In genomic region chr13:15850358-15850757, GRCm38 (mm10) we compare ENCODE assay signal across 17 mouse cellular contexts.
"Had no signal": no experiment of that assay in that cellular context is flagged by ENCODE, and none has a peak within 500 bp of the region (broad histone marks: within the 10 kb centered on the region; RNA-seq: fewer than 3 reads in every experiment).

No protein-coding gene starts in this region.

- ATAC-seq: intestine, embryonic 16.5 days; midbrain, embryonic 13.5 days; midbrain, embryonic 16.5 days had no signal

- H3K4me2 ChIP-seq: limb, embryonic 12.5 days; limb, embryonic 15.5 days; liver, embryonic 13.5 days; midbrain, embryonic 13.5 days; neural tube, embryonic 13.5 days had no signal

- H3K4me3 ChIP-seq: limb, embryonic 12.5 days; limb, embryonic 15.5 days; liver, embryonic 13.5 days; megakaryocyte, embryonic 14.5 days; midbrain, embryonic 10.5 days; midbrain, embryonic 13.5 days; myocyte; neural tube, embryonic 13.5 days had no signal

- H3K9me3 ChIP-seq: limb, embryonic 12.5 days; limb, embryonic 15.5 days; liver, embryonic 13.5 days; megakaryocyte, embryonic 14.5 days; midbrain, embryonic 10.5 days; midbrain, embryonic 13.5 days; neural tube, embryonic 13.5 days had no signal

- H3K9ac ChIP-seq: limb, embryonic 12.5 days; limb, embryonic 15.5 days; liver, embryonic 13.5 days; midbrain, embryonic 13.5 days; neural tube, embryonic 13.5 days had no signal

- H3K27ac ChIP-seq: limb, embryonic 15.5 days; liver, embryonic 13.5 days; midbrain, embryonic 10.5 days; midbrain, embryonic 13.5 days; neural tube, embryonic 13.5 days had no signal

- DNase-seq: kidney, adult 2 months; kidney, postnatal 10 days; kidney, postnatal 36 days; left cerebral cortex, postnatal 4 days; liver, embryonic 13.5 days; lung, adult 2 months; thymus, adult 18-20 months; thymus, postnatal 4 days had no signal

- H3K4me1 ChIP-seq: limb, embryonic 12.5 days; liver, embryonic 13.5 days; megakaryocyte, embryonic 14.5 days; midbrain, embryonic 13.5 days; neural tube, embryonic 13.5 days had no signal

- H3K36me3 ChIP-seq: limb, embryonic 12.5 days; limb, embryonic 15.5 days; liver, embryonic 13.5 days; midbrain, embryonic 10.5 days; midbrain, embryonic 13.5 days; neural tube, embryonic 13.5 days had no signal

- H3K27me3 ChIP-seq: limb, embryonic 12.5 days; limb, embryonic 15.5 days; liver, embryonic 13.5 days; megakaryocyte, embryonic 14.5 days; midbrain, embryonic 13.5 days; neural tube, embryonic 13.5 days had no signal
